Mouse (Mus musculus): ENCODE data around the gene Chst11.

Chst11 gene

DNA sequence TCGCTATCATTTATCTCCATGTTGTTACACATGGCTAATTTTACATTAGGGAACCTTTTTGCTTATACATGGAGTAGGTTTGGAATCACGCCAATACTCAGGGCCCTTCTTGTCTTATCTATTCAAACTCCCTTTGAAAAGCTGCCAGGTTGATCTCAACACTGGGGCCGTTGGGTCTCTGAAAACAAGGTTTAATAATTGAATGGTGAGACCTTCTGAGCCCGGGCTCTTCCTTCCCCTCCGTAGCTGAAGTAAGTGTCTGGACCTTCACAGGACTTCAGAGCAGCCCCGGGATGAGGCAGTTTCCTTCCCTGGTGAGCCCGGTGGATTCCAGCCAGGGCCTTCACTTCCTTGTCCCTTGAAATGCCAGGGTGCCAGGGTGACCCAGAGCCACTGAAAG lies 5.6 kb downstream of the Chst11 start:
- peak; percentile 23 for DNase-seq (ENCODE audit: inconsistent ontology term)

DNA sequence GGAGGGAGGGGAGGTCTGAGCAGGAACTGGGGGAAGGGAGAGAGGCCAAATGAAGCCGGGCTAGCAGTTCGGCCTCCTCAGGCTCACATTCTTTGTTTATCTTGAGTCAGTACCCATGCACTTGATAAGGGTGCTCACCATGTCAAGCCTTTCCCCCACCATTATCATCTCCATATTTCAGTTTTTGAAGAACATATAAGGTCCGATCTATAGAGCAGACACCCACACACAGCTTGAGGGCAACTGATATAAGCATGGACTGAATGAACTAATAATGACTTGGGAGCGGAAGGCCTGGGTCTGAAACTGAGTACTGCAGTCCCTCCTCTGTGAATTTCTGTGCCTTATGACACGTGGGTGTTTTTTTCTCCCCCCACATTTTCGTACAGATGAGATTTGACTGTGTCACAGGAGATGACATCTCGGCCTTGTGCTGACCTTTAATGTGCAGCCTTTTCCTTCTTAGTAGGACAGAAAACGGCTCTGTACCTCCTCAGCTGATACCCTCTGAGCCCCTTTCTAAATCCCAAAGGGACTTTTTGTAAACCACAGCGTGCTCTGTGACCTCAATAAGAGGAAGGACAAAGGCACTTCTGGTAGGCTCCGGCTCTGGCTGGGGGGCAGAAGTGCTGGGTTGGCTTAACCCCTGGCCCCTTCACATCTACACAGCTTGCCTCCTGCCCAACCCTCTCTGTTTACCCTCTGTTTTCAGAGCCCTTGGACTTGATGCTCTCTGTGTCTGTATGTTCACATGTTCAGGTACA lies 6.6 kb downstream of the Chst11 start:
- DNase-seq (ENCODE audit: inconsistent ontology term) = no peak

DNA sequence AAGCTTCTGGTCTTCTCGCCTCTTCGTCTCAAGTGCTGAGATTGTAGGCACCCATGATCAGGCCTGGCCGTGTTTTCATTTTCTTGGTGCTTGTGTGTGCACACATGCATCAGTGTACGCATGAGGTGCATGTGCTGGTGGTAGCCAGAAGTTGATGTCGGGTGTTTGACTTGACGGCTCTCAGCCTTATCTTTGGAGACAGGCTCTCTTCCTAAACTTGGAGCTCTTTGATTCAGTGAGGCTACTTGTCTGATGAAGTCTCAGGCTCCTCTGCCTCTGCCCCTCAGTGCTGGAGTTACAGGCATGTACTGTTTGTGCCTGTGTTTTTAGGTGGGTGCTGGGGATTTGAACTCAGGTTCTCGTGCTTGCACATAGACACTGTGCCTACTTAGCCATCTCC lies 9.0 kb downstream of the Chst11 start:
- DNase-seq (ENCODE audit: inconsistent ontology term) = no peak

DNA sequence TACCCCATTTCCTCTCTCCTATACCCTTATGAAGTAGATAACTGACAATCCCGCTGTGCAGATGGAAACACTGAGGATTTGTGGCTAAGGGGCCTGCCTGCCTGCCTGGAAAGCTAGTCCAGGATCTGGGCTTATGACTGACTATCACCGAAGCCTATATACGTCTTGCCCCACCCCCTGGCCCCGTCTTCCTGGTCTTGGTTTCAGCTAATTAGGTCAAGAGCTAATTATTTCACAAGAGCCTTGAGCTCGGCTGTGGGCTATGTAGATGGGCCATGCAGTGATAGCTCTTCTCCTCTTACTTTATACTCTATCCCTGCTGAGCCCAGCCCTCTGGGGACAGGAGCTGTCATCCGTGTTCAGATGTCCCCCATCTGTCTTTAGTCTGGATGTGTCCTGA lies 12.2 kb downstream of the Chst11 start:
- DNase-seq (ENCODE audit: inconsistent ontology term) = no peak

DNA sequence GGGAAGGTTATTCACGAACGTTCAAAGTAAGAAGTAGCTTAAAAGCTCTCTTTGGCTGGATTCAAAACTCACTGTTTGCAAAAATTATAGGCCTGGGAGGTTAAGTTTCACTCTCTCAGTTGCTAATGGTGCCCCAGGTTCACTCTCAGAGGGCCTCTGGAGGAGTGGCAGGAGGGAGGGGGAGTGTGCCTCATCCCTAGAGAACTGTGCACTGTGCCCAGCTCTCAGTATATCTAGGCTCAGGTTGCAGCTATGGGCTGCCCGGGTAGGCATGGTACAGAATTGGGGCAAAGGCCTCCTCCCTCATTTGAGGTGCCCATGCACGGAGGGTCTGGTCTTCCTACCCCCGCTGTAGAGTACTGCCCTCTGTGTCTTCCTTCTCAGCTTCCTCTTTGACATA lies 14.9 kb downstream of the Chst11 start:
- DNase-seq (ENCODE audit: inconsistent ontology term) = no peak

DNA sequence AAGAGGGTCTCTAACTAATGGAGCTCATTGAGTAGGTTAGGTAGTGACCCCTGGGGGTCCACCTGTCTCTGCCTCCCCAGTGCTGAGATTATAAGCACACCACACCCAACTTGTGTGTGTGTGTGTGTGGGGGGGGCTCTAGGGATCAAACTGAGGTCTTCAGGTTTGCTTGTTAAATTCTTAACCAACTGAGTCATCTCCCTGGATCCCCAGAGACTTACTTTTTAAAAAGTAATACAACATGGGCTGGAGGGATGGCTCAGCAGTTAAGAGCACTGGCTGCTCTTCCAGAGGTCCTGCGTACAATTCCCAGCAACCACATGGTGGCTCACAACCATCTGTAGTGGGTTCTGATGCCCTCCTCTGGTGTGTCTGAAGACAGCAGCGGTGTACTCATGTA lies 15.4 kb downstream of the Chst11 start:
- DNase-seq (ENCODE audit: inconsistent ontology term) = no peak

DNA sequence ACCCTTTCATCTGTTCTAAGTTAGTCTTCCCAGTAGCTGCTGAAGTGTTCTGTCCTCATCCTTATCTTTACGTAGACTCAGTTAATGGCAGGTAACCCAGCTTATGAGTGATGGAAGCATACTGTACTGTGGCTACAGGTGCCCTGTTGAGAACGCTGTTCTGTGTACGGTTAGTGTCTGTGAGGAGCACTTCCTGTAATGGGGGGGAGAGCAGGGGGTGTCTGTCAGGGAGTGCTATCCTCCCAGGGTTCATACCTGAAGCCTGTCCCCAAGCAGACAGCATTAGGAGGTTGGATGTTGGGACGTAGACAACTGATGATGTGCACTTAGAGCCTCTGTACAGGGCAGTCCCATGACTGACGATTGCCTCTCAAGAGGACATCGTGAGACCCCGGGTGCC lies 18.6 kb downstream of the Chst11 start:
- DNase-seq (ENCODE audit: inconsistent ontology term) = no peak

DNA sequence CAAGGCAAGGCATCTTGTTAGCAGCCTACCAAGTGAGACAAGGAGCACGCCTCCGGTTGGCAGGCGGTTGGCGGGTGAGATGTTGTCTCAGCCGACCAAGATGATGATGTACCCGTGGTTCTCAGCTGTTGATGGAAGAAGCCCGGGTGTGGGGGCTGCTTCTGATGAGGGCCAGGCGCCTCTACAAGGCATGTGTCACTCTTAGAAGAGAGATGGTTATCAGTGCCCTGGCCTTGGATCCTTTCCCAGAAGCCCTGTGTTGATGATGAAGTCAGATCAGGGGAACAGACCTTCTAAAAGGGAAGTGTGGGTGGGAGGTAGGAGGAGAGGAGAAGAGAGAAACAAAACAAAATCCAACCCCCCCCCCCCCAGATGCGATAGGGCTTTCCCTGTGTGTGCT lies 19.1 kb downstream of the Chst11 start:
- peak; percentile 39 for DNase-seq (ENCODE audit: inconsistent ontology term)

DNA sequence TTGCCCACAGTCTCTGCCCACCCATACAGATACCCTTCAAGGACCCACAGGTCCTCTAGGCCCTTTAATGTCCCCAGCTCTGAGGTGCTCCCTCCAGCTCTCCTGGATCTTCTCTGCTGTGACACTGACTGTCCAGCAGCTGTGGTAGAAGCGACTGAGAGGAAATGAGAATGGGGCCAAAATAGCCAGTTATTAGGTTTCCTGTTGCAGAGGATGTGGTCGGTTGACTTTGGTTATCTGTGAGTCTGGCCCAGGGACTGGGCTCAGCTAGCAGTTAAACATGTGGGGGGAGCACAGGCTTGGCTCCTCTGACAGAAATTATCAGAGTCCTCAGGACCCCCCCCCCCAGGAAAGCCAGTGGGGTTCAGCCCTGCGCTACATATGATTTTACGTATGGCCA lies 19.7 kb downstream of the Chst11 start:
- no peak for DNase-seq (ENCODE audit: inconsistent ontology term)

DNA sequence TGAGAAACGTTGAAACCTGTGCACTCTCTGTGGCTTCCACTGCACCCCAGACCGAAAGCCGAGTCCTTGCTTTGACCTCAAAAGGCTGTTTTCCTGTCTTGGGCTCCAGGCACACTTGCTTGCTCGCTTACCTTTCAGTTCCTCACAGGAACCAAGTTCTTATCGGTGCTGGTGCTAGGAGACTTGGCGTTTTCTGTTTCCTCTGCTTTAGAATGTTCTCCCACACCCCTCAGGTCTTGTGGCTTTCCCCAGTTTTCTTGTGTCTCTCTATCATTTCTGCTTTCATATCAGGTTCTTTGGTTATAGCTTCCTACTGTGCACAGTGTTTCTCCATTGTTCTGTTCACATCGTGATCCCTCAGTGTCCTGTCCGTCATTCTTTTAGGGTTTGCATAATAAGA lies 21.0 kb downstream of the Chst11 start:
- no peak for DNase-seq (ENCODE audit: inconsistent ontology term)

DNA sequence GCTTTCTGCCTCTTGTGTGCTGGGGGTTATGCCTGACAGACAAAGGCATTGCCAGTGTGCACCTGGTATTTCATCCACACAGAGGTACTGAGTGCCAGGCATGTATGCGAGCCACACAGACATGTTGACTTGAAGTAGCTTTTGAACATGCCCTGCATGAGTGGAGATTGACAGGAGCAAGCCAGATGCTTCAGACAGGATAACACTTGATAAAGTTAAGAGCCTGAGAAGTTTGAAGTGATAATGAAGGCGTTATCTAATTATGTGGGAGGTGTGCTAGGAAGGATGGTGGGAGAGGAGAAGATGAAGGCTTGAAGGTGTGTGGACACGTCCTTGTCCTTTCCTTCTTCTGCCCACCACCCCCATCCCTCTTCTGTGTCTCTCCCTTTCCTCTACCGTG lies 28.7 kb downstream of the Chst11 start:
- DNase-seq (ENCODE audit: inconsistent ontology term) = no peak

DNA sequence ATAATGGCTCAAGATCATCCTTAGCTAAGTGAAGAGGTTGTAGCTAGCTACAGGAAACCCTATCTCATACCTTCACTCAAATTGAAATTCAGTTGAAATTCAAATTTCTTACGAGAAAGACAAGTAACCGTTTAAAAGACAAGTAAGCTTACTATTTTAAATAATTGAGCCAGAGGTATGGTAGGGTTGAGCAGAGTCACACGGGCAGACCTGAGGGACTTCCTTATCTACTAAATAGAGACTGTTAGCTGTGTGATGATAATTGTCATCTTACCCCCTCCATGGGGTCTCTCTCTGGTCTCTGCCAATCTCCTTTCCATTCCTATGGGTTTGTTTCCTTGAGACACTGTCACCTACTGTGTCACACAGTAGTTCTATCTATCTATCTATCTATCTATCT lies 30.6 kb downstream of the Chst11 start:
- no peak for DNase-seq (ENCODE audit: inconsistent ontology term)

DNA sequence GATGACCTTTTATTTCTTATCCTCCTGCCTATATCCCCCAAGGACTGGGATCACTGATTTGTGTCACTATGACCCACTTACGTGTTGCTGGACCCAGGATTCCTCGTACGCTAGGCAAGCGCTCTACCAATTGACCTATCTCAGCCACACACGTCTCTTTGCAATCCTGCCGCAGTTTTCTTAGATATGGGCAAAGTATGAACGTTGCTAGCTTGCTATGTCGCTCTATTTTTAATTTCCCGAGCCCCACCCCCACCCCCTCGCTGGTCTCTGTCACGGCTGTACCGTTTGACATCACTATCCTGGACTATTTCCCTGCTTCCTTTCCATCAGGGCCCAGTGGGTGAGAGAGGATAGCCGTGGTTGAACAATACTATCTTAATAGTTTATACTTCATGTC lies 31.5 kb downstream of the Chst11 start:
- no peak for DNase-seq (ENCODE audit: inconsistent ontology term)

DNA sequence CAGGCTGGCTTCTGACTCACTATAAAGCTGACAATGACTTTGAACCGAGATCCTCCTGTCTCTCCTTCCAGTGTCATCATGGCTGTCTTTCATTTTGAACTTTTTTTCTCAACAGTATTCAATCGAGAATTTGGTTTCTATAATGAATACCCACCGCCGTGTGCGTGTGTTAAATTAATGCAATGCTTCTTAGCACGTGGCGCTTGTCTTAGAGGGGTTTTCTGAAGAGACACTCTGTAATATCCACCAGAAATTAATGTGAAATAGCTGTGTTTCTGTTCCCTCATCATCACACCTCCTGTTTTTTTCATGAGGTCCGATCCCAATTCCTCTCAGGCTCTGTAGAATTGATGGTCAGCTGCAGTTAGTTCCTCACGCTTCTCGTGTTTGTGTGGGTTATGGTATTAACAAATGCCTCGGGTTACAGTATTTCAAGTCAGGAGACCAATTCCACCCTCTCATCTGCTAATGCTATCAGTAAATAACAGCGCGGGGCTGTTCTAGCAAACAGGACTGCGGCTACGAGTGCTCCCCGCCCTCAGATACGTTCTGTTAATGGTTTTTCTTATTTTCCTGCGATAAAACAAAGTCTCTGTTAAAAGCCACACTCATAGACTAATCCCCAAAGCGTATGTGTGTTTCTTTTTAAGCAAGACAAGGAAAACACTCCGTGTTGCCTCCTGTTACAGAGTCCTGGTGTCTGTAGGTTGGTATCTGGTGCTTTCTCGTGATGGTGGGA lies 32.6 kb downstream of the Chst11 start:
- DNase-seq (ENCODE audit: inconsistent ontology term) = no peak

DNA sequence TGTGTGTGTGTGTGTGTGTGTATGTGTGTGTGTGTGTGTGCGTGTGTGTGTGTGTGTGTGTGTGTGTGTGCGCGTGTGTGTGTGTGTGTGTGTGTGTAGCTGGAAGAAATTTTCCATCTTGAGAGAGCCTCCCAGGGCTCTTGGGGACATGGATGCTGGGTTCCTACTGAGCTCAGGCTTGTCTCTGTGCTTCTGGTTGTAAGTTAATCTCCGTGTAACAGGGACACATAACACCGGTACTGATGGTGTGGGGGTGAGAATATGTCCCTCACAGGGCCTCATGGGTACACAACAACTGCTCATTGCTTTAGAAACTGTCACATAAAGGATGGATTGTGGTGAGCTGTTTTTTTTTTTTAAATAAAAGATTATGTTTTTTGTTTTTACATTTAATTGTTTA lies 33.2 kb downstream of the Chst11 start:
- DNase-seq (ENCODE audit: inconsistent ontology term) = no peak

DNA sequence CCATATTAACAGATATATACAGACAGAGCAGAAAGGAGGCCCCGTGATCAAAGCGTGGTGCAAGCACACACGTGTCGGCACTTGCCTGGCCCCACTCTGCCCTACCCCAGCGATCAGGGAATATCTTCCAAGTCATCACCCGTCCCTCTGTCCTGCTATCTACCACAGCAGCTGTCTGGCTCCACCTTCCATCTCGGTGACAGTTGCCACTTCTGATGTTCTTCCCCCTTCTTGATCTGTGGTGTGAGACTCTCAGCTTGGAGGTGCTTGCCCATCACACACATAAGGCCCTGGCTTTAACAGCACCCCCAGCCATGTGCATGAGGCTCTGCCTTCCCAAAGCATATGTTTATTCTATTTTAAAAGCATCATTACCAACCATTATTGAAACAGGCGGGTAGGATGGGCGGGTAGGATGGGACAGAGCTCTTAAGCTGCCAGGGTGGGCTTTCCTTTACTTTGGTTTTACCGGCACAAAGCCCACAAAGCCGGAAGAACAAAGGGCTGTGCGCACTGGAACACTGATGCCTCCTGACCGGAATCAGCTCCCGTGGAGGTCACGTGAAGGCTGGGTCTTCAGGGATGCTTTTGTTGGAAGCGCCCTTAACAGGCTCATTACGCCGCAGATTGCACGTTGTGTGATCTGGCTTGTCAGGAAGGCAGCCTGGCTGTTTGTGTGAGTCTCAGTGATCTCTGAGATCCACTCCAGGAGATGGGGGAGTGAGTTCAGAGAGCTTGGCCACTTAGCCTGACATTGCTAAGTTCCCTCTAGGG lies 34.4 kb downstream of the Chst11 start:
- no peak for DNase-seq (ENCODE audit: inconsistent ontology term)

DNA sequence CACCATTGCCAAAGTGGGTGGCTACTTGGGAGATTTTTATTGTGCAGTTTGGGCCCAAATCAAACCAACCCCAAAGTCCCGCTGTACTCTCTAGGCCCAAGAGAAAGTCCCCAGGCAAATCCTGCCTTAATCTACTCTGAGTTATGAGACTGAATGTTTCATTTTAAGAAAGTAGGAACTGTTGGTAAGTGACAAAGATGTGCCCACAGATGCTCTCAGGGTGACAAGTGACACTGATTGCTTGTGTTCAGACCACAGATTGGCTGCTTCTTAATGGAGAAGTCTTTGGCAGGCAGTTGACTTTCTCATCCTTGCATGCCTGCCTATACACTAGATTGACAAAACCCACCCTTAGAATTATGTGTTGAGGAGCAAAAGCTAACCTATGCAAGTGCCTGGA lies 37.3 kb downstream of the Chst11 start:
- DNase-seq (ENCODE audit: inconsistent ontology term) = no peak

DNA sequence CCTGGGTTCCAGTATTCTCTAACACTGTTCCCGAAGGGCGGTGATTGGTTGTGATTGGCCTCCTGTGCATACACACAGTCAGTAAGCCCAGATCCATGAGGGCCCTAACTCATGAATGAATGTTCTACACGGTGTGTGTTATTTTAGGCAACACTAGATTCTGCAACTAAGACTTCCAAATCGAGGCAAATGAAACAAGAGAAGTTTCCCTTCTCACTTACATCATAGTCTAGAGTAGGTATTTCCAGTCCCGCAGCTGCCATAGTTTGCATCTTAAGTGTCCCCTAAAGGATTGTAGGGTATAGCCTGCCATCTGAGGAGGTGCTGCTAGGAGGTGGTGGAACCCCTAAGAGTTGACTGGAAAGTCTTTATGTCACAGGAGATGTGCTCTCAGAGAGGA lies 40.9 kb downstream of the Chst11 start:
- DNase-seq (ENCODE audit: inconsistent ontology term) = no peak

DNA sequence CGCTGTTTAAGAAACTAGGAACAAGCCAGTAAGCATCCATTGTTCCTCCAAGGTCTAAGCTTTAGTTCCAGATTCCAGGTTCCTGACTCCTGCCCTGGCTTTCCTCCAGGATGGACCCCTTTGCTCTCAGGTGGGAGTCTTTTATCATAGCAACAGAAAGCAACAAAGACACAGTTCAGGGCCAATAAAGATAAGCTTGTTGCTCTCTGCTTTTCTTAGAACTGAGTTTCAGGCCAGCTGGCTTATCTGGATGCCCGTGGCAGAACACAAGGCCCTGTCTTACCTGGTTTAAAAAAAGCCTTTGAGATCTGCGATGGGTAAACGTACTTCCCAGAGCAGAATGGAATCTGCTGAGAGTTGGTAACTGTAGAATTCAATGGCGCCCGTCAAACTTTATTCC lies 42.4 kb downstream of the Chst11 start:
- DNase-seq (ENCODE audit: inconsistent ontology term) = no peak

DNA sequence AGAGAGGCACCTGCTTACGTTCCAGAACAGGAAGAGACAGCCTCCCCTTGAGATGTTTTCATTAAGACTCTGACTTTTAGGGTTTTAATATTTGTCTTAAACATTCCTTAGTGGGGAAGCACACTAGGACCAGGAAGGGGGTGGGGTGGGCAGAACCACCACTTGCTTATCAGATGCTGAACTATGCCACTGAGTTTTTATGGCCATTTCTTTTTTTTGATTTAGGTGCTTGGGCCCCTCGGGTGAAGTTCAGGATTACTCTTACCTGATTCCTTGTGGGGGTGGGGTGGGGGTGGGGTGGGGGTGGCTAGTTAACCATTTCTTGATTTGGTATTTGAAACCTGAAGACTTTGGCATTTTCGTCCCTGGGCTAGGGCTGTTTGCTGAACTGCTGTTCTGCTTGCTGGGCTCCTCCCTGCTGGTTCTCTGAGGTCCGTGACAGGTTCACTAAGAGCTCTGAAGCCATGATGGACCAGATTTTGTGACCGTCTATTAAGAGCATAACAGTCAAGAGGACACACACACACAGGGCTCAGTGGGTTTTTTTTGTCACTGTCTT lies 44.9 kb downstream of the Chst11 start:
- no peak for DNase-seq (ENCODE audit: inconsistent ontology term)

DNA sequence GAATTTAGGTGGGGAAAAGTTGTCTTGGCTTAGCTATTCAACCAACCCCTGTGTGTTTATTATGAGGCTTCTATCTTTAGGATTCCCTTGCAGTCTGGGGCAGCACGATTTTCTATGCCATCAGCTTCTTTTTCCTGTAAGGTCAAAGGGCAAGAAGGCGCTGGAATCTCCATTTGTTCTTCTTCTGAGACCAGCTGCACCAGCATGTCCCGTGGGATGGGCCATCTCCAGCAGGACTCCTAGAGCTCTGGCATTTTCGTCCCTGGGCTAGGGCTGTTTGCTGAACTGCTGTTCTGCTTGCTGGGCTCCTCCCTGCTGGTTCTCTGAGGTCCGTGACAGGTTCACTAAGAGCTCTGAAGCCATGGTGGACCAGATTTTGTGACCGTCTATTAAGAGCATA lies 45.6 kb downstream of the Chst11 start:
- DNase-seq (ENCODE audit: inconsistent ontology term) = no peak

DNA sequence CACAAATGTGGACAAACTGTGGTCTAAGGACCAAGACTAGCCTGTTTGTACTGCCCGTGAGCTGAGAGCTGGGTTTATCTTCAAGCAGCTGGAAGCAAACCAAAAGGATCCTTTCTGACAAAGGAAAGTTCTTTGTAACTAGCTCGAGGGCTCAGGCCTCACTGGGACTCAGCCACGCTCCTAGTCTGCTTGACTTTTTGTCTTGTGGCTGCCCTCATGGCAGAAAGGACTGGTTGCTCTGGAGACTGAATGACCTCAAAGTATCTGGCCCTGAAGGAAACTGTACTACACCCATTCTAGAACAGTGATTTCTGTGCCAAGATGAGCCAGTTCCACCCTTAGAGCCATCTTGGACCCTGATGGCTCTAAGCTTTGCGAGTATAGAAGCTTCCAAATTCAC lies 46.3 kb downstream of the Chst11 start:
- DNase-seq (ENCODE audit: inconsistent ontology term) = no peak

DNA sequence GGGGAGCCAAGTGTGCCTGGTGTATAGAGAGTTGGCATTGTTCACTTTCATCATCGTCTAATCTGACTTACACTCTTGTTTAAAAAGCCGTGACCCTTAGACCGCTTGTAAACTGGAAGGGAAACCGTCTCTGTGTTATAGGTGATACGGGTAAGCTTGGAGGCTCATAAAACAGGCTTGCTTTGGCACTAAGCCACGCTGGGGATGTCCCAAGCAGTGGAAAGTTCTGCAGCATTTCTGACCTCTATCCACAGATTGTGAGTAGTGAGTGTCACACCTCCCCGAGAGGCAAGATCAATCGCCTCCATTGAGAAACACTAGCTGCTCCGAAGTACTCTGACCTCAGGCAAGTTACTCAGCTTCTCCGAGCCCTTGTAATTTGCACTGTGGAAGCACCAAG lies 47.3 kb downstream of the Chst11 start:
- no peak for DNase-seq (ENCODE audit: inconsistent ontology term)
